Mouse (Mus musculus) frontal cortex, postnatal 36 days (tissue): ENCODE results near the gene Tesmin.

Source experiments
- DNase-seq, 2 experiments: peaks; one replicate each; pipeline ENCODE4 v3.0.0; 2022; ENCODE audit warnings: low spot score in 2 of 2

Gene Tesmin

GRCm38 (mm10) chr19:3441092-3441491 lies 52.4 kb downstream of the Tesmin start:
- DNase-seq = no peak

DNA sequence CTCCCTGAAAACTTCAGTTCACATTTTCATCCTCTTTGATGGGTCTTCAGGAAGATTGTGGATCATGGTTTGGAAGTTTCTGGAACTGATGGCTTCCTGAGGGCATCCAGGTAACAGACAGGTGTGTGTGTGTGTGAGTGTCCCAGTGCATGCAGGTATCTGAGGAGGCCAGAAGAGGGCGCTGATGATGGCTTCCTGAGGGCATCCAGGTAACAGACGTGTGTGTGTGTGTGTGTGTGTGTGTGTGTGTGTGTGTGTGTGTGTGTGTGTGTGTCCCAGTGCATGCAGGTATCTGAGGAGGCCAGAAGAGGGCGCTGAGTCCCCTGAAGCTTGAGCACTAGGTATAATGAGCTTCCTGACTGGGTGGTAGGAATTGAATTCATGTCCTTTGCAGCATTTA lies 58.7 kb downstream of the Tesmin start:
- no peak for DNase-seq

DNA sequence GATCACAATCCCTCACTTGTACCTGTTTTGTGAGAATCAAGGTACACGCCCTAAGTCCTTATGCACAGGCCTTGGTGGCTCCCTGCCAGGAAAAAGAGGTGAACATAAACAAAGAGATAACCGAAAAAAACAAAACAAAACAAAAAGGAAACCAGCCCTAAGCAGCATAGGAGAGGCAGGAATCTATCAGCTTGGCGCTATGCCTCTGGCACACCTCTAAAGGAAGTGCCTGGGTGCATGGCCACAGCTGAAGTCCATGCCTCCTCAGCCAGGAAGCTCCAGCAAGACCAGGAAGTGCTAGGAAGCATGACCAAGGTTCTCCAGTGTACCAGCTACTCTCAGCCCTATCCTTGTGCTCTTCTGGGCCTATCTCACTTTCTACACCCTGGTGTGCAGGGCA lies 60.6 kb downstream of the Tesmin start:
- DNase-seq = no peak

GRCm38 (mm10) chr19:3450714-3451113 lies 62.1 kb downstream of the Tesmin start:
- no peak for DNase-seq

- DNase-seq = peak; percentile 59 to 79
Observed at GRCm38 (mm10) chr19:3451170-3451569, 62.5 kb downstream of the Tesmin start.

GRCm38 (mm10) chr19:3451649-3452048 lies 63.0 kb downstream of the Tesmin start:
- peak in 1 of 2 experiments; percentile 5 for DNase-seq
